Mouse (Mus musculus) embryonic fibroblast, embryonic 13.5 days (primary cell): ENCODE data around the gene Dgki.

Experiments
- CTCF ChIP-seq: IDR thresholded peaks from 2 replicates; pipeline ENCODE4 v1.5.1; 2011; ENCODE audit warnings: mild to moderate bottlenecking, control low read depth, low read length, moderate library complexity, borderline replicate concordance; ENCODE audit not compliant: insufficient read depth
- POLR2A ChIP-seq: IDR thresholded peaks from 2 replicates; pipeline ENCODE4 v1.6.1; 2011; ENCODE audit warnings: low read depth, mild to moderate bottlenecking, control low read depth, low read length, moderate library complexity

DNA sequence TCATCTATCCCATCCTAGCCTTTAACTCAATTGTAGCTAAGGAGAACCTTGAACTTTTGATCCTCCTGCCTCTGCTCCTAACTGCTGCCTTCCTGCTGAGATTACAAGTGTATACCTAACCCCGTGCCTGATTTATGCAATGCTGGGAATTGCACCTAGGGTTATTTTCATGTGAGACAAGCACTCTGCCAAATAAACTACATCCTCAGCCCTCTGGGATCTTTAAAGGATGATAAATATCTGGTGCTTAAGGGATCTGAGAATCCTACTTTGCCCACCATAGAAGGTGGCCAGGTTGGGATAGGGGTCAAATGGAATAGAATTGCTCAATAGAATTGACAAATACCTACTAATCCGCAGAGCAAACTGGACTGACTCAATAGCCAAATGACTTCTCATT, 49.3 kb downstream of the Dgki start:
- TF ChIP-seq POLR2A = no peak
- TF ChIP-seq CTCF = no peak
